Mouse (Mus musculus) embryonic fibroblast, embryonic 13.5 days (primary cell): ENCODE measurements around the gene Dennd1b.

ENCODE experiments used
- CTCF ChIP-seq: IDR thresholded peaks from 2 replicates; pipeline ENCODE4 v1.5.1; 2011; ENCODE audit warnings: mild to moderate bottlenecking, control low read depth, low read length, moderate library complexity, borderline replicate concordance; ENCODE audit not compliant: insufficient read depth
- POLR2A ChIP-seq: IDR thresholded peaks from 2 replicates; pipeline ENCODE4 v1.6.1; 2011; ENCODE audit warnings: low read depth, mild to moderate bottlenecking, control low read depth, low read length, moderate library complexity

DNA sequence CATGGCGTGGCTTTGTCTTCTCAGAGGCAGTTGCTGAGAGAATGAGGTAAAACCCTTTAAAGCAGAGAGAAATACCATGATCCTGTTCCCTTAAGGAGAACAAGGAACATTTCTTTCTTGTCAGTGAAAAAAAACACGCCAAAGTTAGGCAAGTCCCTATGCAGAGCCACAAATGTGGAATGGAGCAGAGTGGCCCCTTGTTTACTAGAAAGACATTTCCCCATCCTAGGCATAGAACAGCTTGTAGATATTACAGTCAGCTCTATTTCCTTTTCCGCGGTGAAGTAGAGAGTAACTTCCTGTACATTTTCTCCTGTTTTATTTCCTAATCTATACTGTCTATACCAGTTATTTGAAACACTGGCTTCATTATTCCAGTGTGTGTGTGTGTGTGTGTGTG, 243.0 kb downstream of the Dennd1b start:
- TF ChIP-seq CTCF (no peak), POLR2A (no peak)
